Comparison of ENCODE assay signal across 9 mouse cellular contexts in the genomic region with DNA sequence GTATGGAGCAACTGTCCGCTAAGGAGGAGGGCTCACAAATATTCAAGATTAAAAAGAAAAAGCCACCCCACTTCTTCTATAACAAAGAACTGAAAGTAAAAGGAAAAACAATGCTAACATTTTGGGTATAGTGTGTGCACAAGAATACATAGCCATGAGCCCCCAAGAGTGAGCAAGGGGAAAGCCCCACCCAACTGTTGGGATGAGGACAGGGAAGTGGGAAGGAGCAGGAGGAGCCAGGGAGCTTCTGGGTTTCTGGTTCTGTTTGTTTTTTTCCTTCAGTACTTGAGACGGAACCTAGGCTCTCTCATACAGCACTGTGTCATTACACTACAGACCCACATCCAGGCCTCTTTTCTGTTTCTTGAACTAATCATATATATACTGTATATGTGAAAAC. TPM values are rescaled to one million over a fixed set of nuclear protein-coding genes. Genes with fewer than 3 reads are reported as not detected.
DNase-seq lines count a peak whose midpoint lies in the region; ATAC-seq and TF ChIP-seq lines count a peak whose summit lies in the region.
"Had no signal": no experiment of that assay in that cellular context is flagged by ENCODE, and none has a peak within 500 bp of the region (broad histone marks: within the 10 kb centered on the region; RNA-seq: fewer than 3 reads in every experiment).

No protein-coding gene starts in this region.

- no peak overlapping the region for H3K4me3 ChIP-seq in kidney, embryonic 14.5 days (ENCODE audit: low read length)
- H3K4me3 ChIP-seq in MEL (ENCODE audit: control insufficient read depth in 1 of 2, insufficient read depth in 1 of 2, low read depth in 2 of 2, low read length in 2 of 2): peak overlapping the region; percentile 67 to 96; a peak in 2 of 4 replicates
- H3K4me3 ChIP-seq in liver, embryonic 11.5 days (ENCODE audit: low read depth, low read length): peak overlapping the region; percentile 45; the same call in 1 of the 2 replicates
- no peak overlapping the region for H3K4me3 ChIP-seq in forebrain, postnatal 0 days (ENCODE audit: low read depth, low read length)
- H3K4me3 ChIP-seq: midbrain, embryonic 13.5 days had no signal

- peaks cover 26% of the 10 kb centered on the region for H3K4me1 ChIP-seq in kidney, embryonic 14.5 days (ENCODE audit: control insufficient read depth, insufficient read depth, low read length)
- peaks cover 43 to 50% of the 10 kb centered on the region in 2 experiments for H3K4me1 ChIP-seq in MEL (ENCODE audit: control insufficient read depth in 1 of 2, insufficient read depth in 2 of 2, low read length in 2 of 2)
- H3K4me1 ChIP-seq in liver, embryonic 11.5 days (replicated peaks; ENCODE audit: control insufficient read depth, insufficient read depth, low read length): peaks cover 59% of the 10 kb centered on the region
- H3K4me1 ChIP-seq in forebrain, postnatal 0 days (ENCODE audit: insufficient read depth): 0 out of 2 replicates have a peak, but pooled peaks cover 4% of the 10 kb centered on the region
- H3K4me1 ChIP-seq: midbrain, embryonic 13.5 days had no signal

- no peak for TF ChIP-seq RAD21 in MEL (IDR thresholded peaks at IDR 0.05; ENCODE audit: low read depth, low read length)

- H3K36me3 ChIP-seq in kidney, embryonic 14.5 days (ENCODE audit: control insufficient read depth, insufficient read depth, low read length): no peaks in the 10 kb centered on the region
- peaks cover 2 to 60% of the 10 kb centered on the region in 2 experiments for H3K36me3 ChIP-seq in MEL (ENCODE audit: control insufficient read depth in 1 of 2, insufficient read depth in 2 of 2, low read length in 2 of 2)
- H3K36me3 ChIP-seq in liver, embryonic 11.5 days (ENCODE audit: control insufficient read depth, insufficient read depth, low read length): no peaks in the 10 kb centered on the region
- no peaks in the 10 kb centered on the region for H3K36me3 ChIP-seq in forebrain, postnatal 0 days (ENCODE audit: insufficient read depth)
- H3K36me3 ChIP-seq: midbrain, embryonic 13.5 days had no signal

- peak overlapping the region; percentile 77; the same call in 1 of the 2 replicates for H3K27ac ChIP-seq in kidney, embryonic 14.5 days (ENCODE audit: low read depth, low read length)
- peak overlapping the region; percentile 87 for H3K27ac ChIP-seq in MEL (ENCODE audit: control insufficient read depth, low read depth, low read length)
- H3K27ac ChIP-seq in liver, embryonic 11.5 days (ENCODE audit: low read depth, low read length): peak overlapping the region; percentile 79
- H3K27ac ChIP-seq in forebrain, postnatal 0 days (ENCODE audit: low read depth, low read length): no peak overlapping the region
- H3K27ac ChIP-seq: midbrain, embryonic 13.5 days had no signal

- no peak for TF ChIP-seq EP300 in MEL (IDR thresholded peaks at IDR 0.05; ENCODE audit: low read depth in 1 of 2, low read length in 2 of 2)

- no peak for TF ChIP-seq CTCF in MEL (IDR thresholded peaks at IDR 0.05 in 2 of 3, conservative IDR thresholded peaks at IDR 0.05 in 1 of 3; ENCODE audit: control insufficient read depth in 1 of 3, insufficient read depth in 1 of 3, low read depth in 2 of 3, low read length in 3 of 3, poor library complexity in 1 of 3, severe bottlenecking in 1 of 3)
- no peak for TF ChIP-seq CTCF in forebrain, postnatal 0 days (IDR thresholded peaks at IDR 0.05; ENCODE audit: low read depth)

- no peaks in the 10 kb centered on the region for H3K9me3 ChIP-seq in kidney, embryonic 14.5 days (ENCODE audit: control insufficient read depth, low read length)
- no peaks in the 10 kb centered on the region for H3K9me3 ChIP-seq in MEL (replicated peaks; ENCODE audit: insufficient read depth, low read length)
- no peaks in the 10 kb centered on the region for H3K9me3 ChIP-seq in liver, embryonic 11.5 days (ENCODE audit: control insufficient read depth, low read length)
- no peaks in the 10 kb centered on the region for H3K9me3 ChIP-seq in forebrain, postnatal 0 days (ENCODE audit: low read length)
- H3K9me3 ChIP-seq: midbrain, embryonic 13.5 days had no signal

- no peaks in the 10 kb centered on the region for H3K27me3 ChIP-seq in kidney, embryonic 14.5 days (ENCODE audit: control insufficient read depth, insufficient read depth, low read length)
- H3K27me3 ChIP-seq in MEL (ENCODE audit: control insufficient read depth in 1 of 2, insufficient read depth in 2 of 2, low read length in 2 of 2): no peaks in the 10 kb centered on the region
- H3K27me3 ChIP-seq in liver, embryonic 11.5 days (replicated peaks; ENCODE audit: control insufficient read depth, insufficient read depth, low read length): no peaks in the 10 kb centered on the region
- no peaks in the 10 kb centered on the region for H3K27me3 ChIP-seq in forebrain, postnatal 0 days (ENCODE audit: insufficient read depth, low read length)
- H3K27me3 ChIP-seq: midbrain, embryonic 13.5 days had no signal

- DNase-seq in kidney, adult 11 months: no peak
- DNase-seq in A20 (ENCODE audit: low read depth, low spot score): peak; percentile 33
- DNase-seq in MEL (ENCODE audit: low read depth, low spot score): no peak
- no peak for DNase-seq in liver, embryonic 11.5 days (ENCODE audit: low spot score)
- no peak for DNase-seq in retina, embryonic 14.5 days (ENCODE audit: low spot score)
- no peak for DNase-seq in forebrain, postnatal 0 days
- no peak for DNase-seq in embryo, embryonic 10.5 days (ENCODE audit: low spot score)

- peak overlapping the region; percentile 23; the same call in 1 of the 2 replicates for H3K9ac ChIP-seq in kidney, embryonic 14.5 days (ENCODE audit: low read depth, low read length)
- H3K9ac ChIP-seq in MEL (ENCODE audit: control insufficient read depth, low read depth, low read length, poor library complexity, severe bottlenecking): peak overlapping the region; percentile 74
- peak overlapping the region; percentile 48 for H3K9ac ChIP-seq in liver, embryonic 11.5 days (ENCODE audit: low read depth, low read length)
- no peak overlapping the region for H3K9ac ChIP-seq in forebrain, postnatal 0 days
- H3K9ac ChIP-seq: midbrain, embryonic 13.5 days had no signal

- peaks cover 49% of the 10 kb centered on the region for H3K79me2 ChIP-seq in MEL (ENCODE audit: control insufficient read depth, insufficient read depth, low read length, poor library complexity)

- TF ChIP-seq POLR2A in MEL (IDR thresholded peaks at IDR 0.05; ENCODE audit: control insufficient read depth in 1 of 2, insufficient read depth in 1 of 2, low read depth in 1 of 2, low read length in 2 of 2, poor library complexity in 1 of 2): no peak

- H3K4me2 ChIP-seq in kidney, embryonic 14.5 days (replicated peaks; ENCODE audit: low read depth, low read length): no peak overlapping the region
- H3K4me2 ChIP-seq in liver, embryonic 11.5 days: peak overlapping the region; percentile 72
- no peak overlapping the region for H3K4me2 ChIP-seq in forebrain, postnatal 0 days (ENCODE audit: low read depth)
- H3K4me2 ChIP-seq: midbrain, embryonic 13.5 days had no signal

- no peak for ATAC-seq in kidney, embryonic 14.5 days (ENCODE audit: low FRiP score, low TSS enrichment)
- ATAC-seq in liver, embryonic 11.5 days (replicated peaks; ENCODE audit: low FRiP score): no peak
- no peak for ATAC-seq in forebrain, postnatal 0 days
- ATAC-seq: midbrain, embryonic 13.5 days had no signal

- WGBS in kidney, embryonic 14.5 days: 81% methylated on average over 2 of the region's 2 CpGs
- WGBS in liver, embryonic 11.5 days: 54% methylated on average over 2 of the region's 2 CpGs
- WGBS in forebrain, postnatal 0 days: 77% methylated on average over 2 of the region's 2 CpGs

TF ChIP-seq in MEL, 35 proteins besides CTCF, POLR2A, EP300 and RAD21:
- TF ChIP-seq UBTF (IDR thresholded peaks at IDR 0.05; ENCODE audit: borderline replicate concordance, insufficient read depth, low read depth, low read length) (no peak), BHLHE40 (IDR thresholded peaks at IDR 0.05; ENCODE audit: borderline replicate concordance, low read depth, low read length) (no peak), SIN3A (IDR thresholded peaks at IDR 0.05; ENCODE audit: low read length) (no peak), ZKSCAN1 (IDR thresholded peaks at IDR 0.05; ENCODE audit: low read depth, low read length) (no peak), ELF1 (IDR thresholded peaks at IDR 0.05; ENCODE audit: low read depth, low read length) (no peak), MAFK (IDR thresholded peaks at IDR 0.05; ENCODE audit: borderline replicate concordance, low read depth, low read length) (no peak), USF2 (IDR thresholded peaks at IDR 0.05; ENCODE audit: borderline replicate concordance in 1 of 2, insufficient read depth in 1 of 2, low read depth in 1 of 2, low read length in 2 of 2) (no peak), CHD1 (IDR thresholded peaks at IDR 0.05; ENCODE audit: low read depth, low read length) (no peak), ZNF384 (IDR thresholded peaks at IDR 0.05; ENCODE audit: low read depth, low read length) (no peak), ZC3H11A (IDR thresholded peaks at IDR 0.05; ENCODE audit: low read depth, low read length) (no peak), CHD2 (IDR thresholded peaks at IDR 0.05; ENCODE audit: low read length) (no peak), MAX (IDR thresholded peaks at IDR 0.05; ENCODE audit: low read length) (no peak), SMC3 (IDR thresholded peaks at IDR 0.05; ENCODE audit: low read depth, low read length) (no peak), E2F4 (IDR thresholded peaks at IDR 0.05; ENCODE audit: borderline replicate concordance, low read depth, low read length) (no peak), MAZ (IDR thresholded peaks at IDR 0.05; ENCODE audit: low read depth, low read length) (no peak), MEF2A (IDR thresholded peaks at IDR 0.05; ENCODE audit: extremely low read depth, insufficient replicate concordance, low read depth, low read length, poor library complexity, severe bottlenecking) (no peak)

RNA-seq across cellular contexts. Expression of a gene that starts 31.1 kb away (rescaled TPM):
- 37.9 and 64.2 TPM in 2 replicates for polyA plus RNA-seq in kidney, embryonic 14.5 days (2014; fragmentation: Nextera tagmentation; extraction: Ambion mirVana)
- 58.7 and 64.7 TPM in 2 replicates for total RNA-seq in MEL (2012; rRNA removed)
- polyA plus RNA-seq in MEL (2012; ENCODE audit: insufficient read depth in 1 of 2, insufficient read length in 2 of 2, low read depth in 1 of 2, low replicate concordance in 2 of 2, missing spikeins in 1 of 2): 100 to 1,000 TPM; 103 to 425 TPM
- 82.9 and 89.3 TPM in 2 replicates for polyA plus RNA-seq in liver, embryonic 11.5 days (2014; fragmentation: Nextera tagmentation; extraction: Ambion mirVana)
- 13.8 and 20.9 TPM in 2 replicates for total RNA-seq in forebrain, postnatal 0 days (2014; rRNA removed)
- 10.4 and 16.5 TPM in 2 replicates for polyA plus RNA-seq in forebrain, postnatal 0 days (2015; fragmentation: Nextera tagmentation; extraction: Ambion mirVana)

Comparison
In these comparisons a context has a peak if more than half of its experiments do, and no peak if none do; other contexts are left out.
1. H3K4me3 ChIP-seq: peak in MEL (2 of 2) and liver, embryonic 11.5 days (single experiment); none in kidney, embryonic 14.5 days (single experiment) and forebrain, postnatal 0 days (single experiment).